Mouse (Mus musculus): ENCODE measurements around the gene Olfr51.
"Not testable (repeated sequence)": the region's sequence is repeated elsewhere in the genome, so short reads cannot be mapped to it uniquely, and the experiment has no call there.

Gene Olfr51

GRCm38 (mm10) chr11:51003296-51003695 is at the start of gene Olfr51:
TSS of gene Olfr51 (plus strand) at chr11:51003596.
- no peak for DNase-seq (ENCODE audit: low read depth, low spot score)

GRCm38 (mm10) chr11:50953665-50954064 is 49.7 kb upstream of the Olfr51 start, which contains the start of gene Prop1:
TSS of gene Prop1 (minus strand) at chr11:50953765.
- DNase-seq (ENCODE audit: low read depth, low spot score) = no peak

- DNase-seq (ENCODE audit: low read depth, low spot score) = no peak
Observed at GRCm38 (mm10) chr11:50964886-50965285, 38.5 kb upstream of the Olfr51 start.

GRCm38 (mm10) chr11:50966230-50966629 is 37.2 kb upstream of the Olfr51 start, which contains the start of gene Olfr1378:
TSS of gene Olfr1378 (plus strand) at chr11:50966530.
- no peak for DNase-seq (ENCODE audit: low read depth, low spot score)

- DNase-seq (ENCODE audit: low read depth, low spot score) = no peak
Observed at GRCm38 (mm10) chr11:50977216-50977615, 26.2 kb upstream of the Olfr51 start.

- DNase-seq (ENCODE audit: low read depth, low spot score) = no peak
Observed at GRCm38 (mm10) chr11:50981667-50982066, 21.7 kb upstream of the Olfr51 start, which contains the start of gene Olfr1377. TSS of gene Olfr1377 (plus strand) at chr11:50981967.

GRCm38 (mm10) chr11:51011821-51012220 is 8.4 kb downstream of the Olfr51 start:
- DNase-seq (ENCODE audit: low read depth, low spot score) = no peak

- no peak for DNase-seq (ENCODE audit: low read depth, low spot score)
Observed at GRCm38 (mm10) chr11:51013936-51014335, 10.5 kb downstream of the Olfr51 start, which contains the start of gene Olfr54. TSS of gene Olfr54 (plus strand) at chr11:51014236.

- no peak for DNase-seq (ENCODE audit: low read depth, low spot score)
Observed at GRCm38 (mm10) chr11:51016341-51016740, 12.9 kb downstream of the Olfr51 start.

- DNase-seq (ENCODE audit: low read depth, low spot score) = not testable (repeated sequence)
Observed at GRCm38 (mm10) chr11:51026811-51027210, 23.4 kb downstream of the Olfr51 start.

- DNase-seq (ENCODE audit: low read depth, low spot score) = not testable (repeated sequence)
Observed at GRCm38 (mm10) chr11:51029381-51029780, 26.0 kb downstream of the Olfr51 start.

- DNase-seq (ENCODE audit: low read depth, low spot score) = no peak
Observed at GRCm38 (mm10) chr11:51030225-51030624, 26.8 kb downstream of the Olfr51 start.

- peak; percentile 18 for DNase-seq (ENCODE audit: low read depth, low spot score)
Observed at GRCm38 (mm10) chr11:51032851-51033250, 29.5 kb downstream of the Olfr51 start.

- not testable (repeated sequence) for DNase-seq (ENCODE audit: low read depth, low spot score)
Observed at GRCm38 (mm10) chr11:51034141-51034540, 30.7 kb downstream of the Olfr51 start.

- no peak for DNase-seq (ENCODE audit: low read depth, low spot score)
Observed at GRCm38 (mm10) chr11:51035951-51036350, 32.6 kb downstream of the Olfr51 start.

GRCm38 (mm10) chr11:51044776-51045175 is 41.4 kb downstream of the Olfr51 start:
- DNase-seq (ENCODE audit: low read depth, low spot score) = not testable (repeated sequence)

GRCm38 (mm10) chr11:51047809-51048208 is 44.4 kb downstream of the Olfr51 start, which contains the start of gene Olfr1375:
TSS of gene Olfr1375 (plus strand) at chr11:51048109.
- DNase-seq (ENCODE audit: low read depth, low spot score) = not testable (repeated sequence)

- no peak for DNase-seq (ENCODE audit: low read depth, low spot score)
Observed at GRCm38 (mm10) chr11:51051678-51052077, 48.3 kb downstream of the Olfr51 start.

- DNase-seq (ENCODE audit: low read depth, low spot score) = no peak
Observed at GRCm38 (mm10) chr11:51053230-51053629, 49.8 kb downstream of the Olfr51 start.

- no peak for DNase-seq (ENCODE audit: low read depth, low spot score)
Observed at GRCm38 (mm10) chr11:51059151-51059571, 55.8 kb downstream of the Olfr51 start, which contains the start of gene Zfp354a. TSS of gene Zfp354a (plus strand) at chr11:51059257.

Measured in CD4-positive helper T cell, adult 2 months (primary cell).